18 mouse cellular contexts compared by ENCODE assay signal in the genomic region with DNA sequence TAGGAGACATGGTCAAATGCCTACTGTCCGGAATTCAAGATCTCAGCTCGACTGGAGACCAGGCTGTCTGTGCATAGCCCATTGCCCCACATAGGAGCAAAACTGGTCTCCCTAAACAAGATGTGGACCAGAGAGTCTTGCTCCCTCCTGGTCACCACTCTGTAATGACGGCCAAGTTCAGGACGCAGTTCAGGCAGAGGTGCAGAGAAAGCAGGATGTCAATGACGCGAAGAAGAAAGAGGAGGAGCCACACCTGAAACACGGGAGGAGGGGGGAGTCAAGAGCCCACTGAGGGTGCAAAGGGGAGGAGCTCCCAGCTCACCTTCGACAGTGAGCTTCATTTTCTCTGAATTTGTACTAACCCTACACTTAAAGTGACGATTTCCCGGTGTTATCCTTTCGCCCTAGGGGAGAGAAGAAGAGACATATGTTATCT.
DNase-seq lines count a peak whose midpoint lies in the region; ATAC-seq and TF ChIP-seq lines count a peak whose summit lies in the region.
"Had no signal": no experiment of that assay in that cellular context is flagged by ENCODE, and none has a peak within 500 bp of the region (broad histone marks: within the 10 kb centered on the region; RNA-seq: fewer than 3 reads in every experiment).

No protein-coding gene starts in this region.

- DNase-seq in heart, adult 2 months = no peak
- no peak for DNase-seq in lung, postnatal 36 days
- peak; percentile 14 for DNase-seq in ES-CJ7 (ENCODE audit: low read depth, low spot score)
- no peak for DNase-seq in adrenal gland, adult 2 months
- no peak for DNase-seq in layer of hippocampus, adult 8-10 months (ENCODE audit: low spot score in 2 of 2)
- DNase-seq: adrenal gland, postnatal 36 days; cerebellum, adult 2 months; lung, adult 2 months; right cerebral cortex, postnatal 14 days; thymus, postnatal 4 days had no signal

- peak overlapping the region; percentile 35 for H3K4me2 ChIP-seq in heart, embryonic 12.5 days
- H3K4me2 ChIP-seq in lung, embryonic 15.5 days = peak overlapping the region; percentile 16
- H3K4me2 ChIP-seq in limb, embryonic 12.5 days = peak overlapping the region; percentile 6; the same call in 1 of the 2 replicates
- H3K4me2 ChIP-seq: embryonic facial prominence, embryonic 12.5 days; forebrain, embryonic 15.5 days; neural tube, embryonic 13.5 days had no signal

- 0 out of 2 replicates have a peak overlapping the region, but pooled peaks have one; percentile 53 for H3K27ac ChIP-seq in heart, embryonic 12.5 days (ENCODE audit: poor library complexity, severe bottlenecking)
- H3K27ac ChIP-seq in heart, adult 2 months = no peak overlapping the region
- no peak overlapping the region for H3K27ac ChIP-seq in lung, embryonic 15.5 days
- H3K27ac ChIP-seq in limb, embryonic 12.5 days = no peak overlapping the region
- H3K27ac ChIP-seq: embryonic facial prominence, embryonic 12.5 days; forebrain, embryonic 15.5 days; neural tube, embryonic 13.5 days had no signal

- no peaks in the 10 kb centered on the region for H3K79me2 ChIP-seq in heart, adult 2 months (replicated peaks; ENCODE audit: control insufficient read depth, insufficient read depth, low read length)

- no peak for TF ChIP-seq POLR2A in heart, adult 2 months (IDR thresholded peaks at IDR 0.05; ENCODE audit: insufficient read depth, low read depth, low read length)

- no peaks in the 10 kb centered on the region; the same call in 1 of the 2 replicates for H3K9me3 ChIP-seq in heart, embryonic 12.5 days (replicated peaks)
- H3K9me3 ChIP-seq in lung, embryonic 15.5 days = no peaks in the 10 kb centered on the region
- no peaks in the 10 kb centered on the region for H3K9me3 ChIP-seq in limb, embryonic 12.5 days
- H3K9me3 ChIP-seq: embryonic facial prominence, embryonic 12.5 days; forebrain, embryonic 15.5 days; hindbrain, embryonic 10.5 days; neural tube, embryonic 13.5 days had no signal

- H3K36me3 ChIP-seq in heart, embryonic 12.5 days = no peaks in the 10 kb centered on the region
- no peaks in the 10 kb centered on the region for H3K36me3 ChIP-seq in heart, adult 2 months (ENCODE audit: control insufficient read depth, insufficient read depth, low read length)
- H3K36me3 ChIP-seq in lung, embryonic 15.5 days = no peaks in the 10 kb centered on the region
- H3K36me3 ChIP-seq in limb, embryonic 12.5 days = no peaks in the 10 kb centered on the region
- H3K36me3 ChIP-seq: embryonic facial prominence, embryonic 12.5 days; forebrain, embryonic 15.5 days; hindbrain, embryonic 10.5 days; neural tube, embryonic 13.5 days had no signal

- TF ChIP-seq EP300 in heart, adult 2 months (IDR thresholded peaks at IDR 0.05; ENCODE audit: insufficient read depth, low read depth, low read length) = no peak

- no peak for TF ChIP-seq CTCF in heart, adult 2 months (IDR thresholded peaks at IDR 0.05)

- no peaks in the 10 kb centered on the region for H3K27me3 ChIP-seq in heart, embryonic 12.5 days (replicated peaks)
- H3K27me3 ChIP-seq in heart, adult 2 months (ENCODE audit: control insufficient read depth, insufficient read depth, low read length) = no peaks in the 10 kb centered on the region
- H3K27me3 ChIP-seq in lung, embryonic 15.5 days = no peaks in the 10 kb centered on the region
- H3K27me3 ChIP-seq in limb, embryonic 12.5 days = peaks cover 9% of the 10 kb centered on the region; the same call in 1 of the 2 replicates
- H3K27me3 ChIP-seq: CH12.LX; embryonic facial prominence, embryonic 12.5 days; forebrain, embryonic 15.5 days; neural tube, embryonic 13.5 days had no signal

- H3K9ac ChIP-seq in heart, embryonic 12.5 days = no peak overlapping the region
- H3K9ac ChIP-seq in heart, adult 2 months (ENCODE audit: low read depth, low read length) = no peak overlapping the region
- H3K9ac ChIP-seq in lung, embryonic 15.5 days = no peak overlapping the region
- no peak overlapping the region for H3K9ac ChIP-seq in limb, embryonic 12.5 days (replicated peaks)
- H3K9ac ChIP-seq: embryonic facial prominence, embryonic 12.5 days; forebrain, embryonic 15.5 days; neural tube, embryonic 13.5 days had no signal

- H3K4me1 ChIP-seq in heart, embryonic 12.5 days (replicated peaks) = peaks cover 15% of the 10 kb centered on the region
- no peaks in the 10 kb centered on the region for H3K4me1 ChIP-seq in heart, adult 2 months (ENCODE audit: control insufficient read depth, insufficient read depth, low read length)
- H3K4me1 ChIP-seq in lung, embryonic 15.5 days = peaks cover 9% of the 10 kb centered on the region
- peaks cover 13% of the 10 kb centered on the region; the same call in 1 of the 2 replicates for H3K4me1 ChIP-seq in limb, embryonic 12.5 days (replicated peaks)
- H3K4me1 ChIP-seq: forebrain, embryonic 15.5 days had no signal

- H3K4me3 ChIP-seq in heart, embryonic 12.5 days = no peak overlapping the region
- H3K4me3 ChIP-seq in heart, adult 2 months = no peak overlapping the region
- no peak overlapping the region for H3K4me3 ChIP-seq in lung, embryonic 15.5 days
- no peak overlapping the region for H3K4me3 ChIP-seq in limb, embryonic 12.5 days (replicated peaks)
- H3K4me3 ChIP-seq: embryonic facial prominence, embryonic 12.5 days; forebrain, embryonic 15.5 days; hindbrain, embryonic 10.5 days; neural tube, embryonic 13.5 days had no signal

- ATAC-seq in heart, embryonic 12.5 days (ENCODE audit: insufficient number of reproducible peaks, low FRiP score) = no peak; the same call in 1 of the 2 replicates
- no peak for ATAC-seq in lung, embryonic 15.5 days (ENCODE audit: borderline replicate concordance, extremely low read depth, low FRiP score, low TSS enrichment)
- no peak for ATAC-seq in limb, embryonic 12.5 days (ENCODE audit: insufficient number of reproducible peaks, insufficient read depth, low FRiP score, low TSS enrichment, low read depth)
- ATAC-seq: forebrain, embryonic 15.5 days had no signal

- intact Hi-C loops in heart, adult 2 months (cut with DNase I) = no loop called here

- WGBS in heart, embryonic 12.5 days = 38% methylated on average over 11 of the region's 11 CpGs
- 41% methylated on average over 11 of the region's 11 CpGs for WGBS in heart, adult 2 months
- 30% methylated on average over 11 of the region's 11 CpGs for WGBS in lung, embryonic 15.5 days
- WGBS in limb, embryonic 12.5 days = 32% methylated on average over 11 of the region's 11 CpGs
